Mouse (Mus musculus) kidney, postnatal 36 days (tissue): ENCODE measurements around the gene Fignl1.

Experiments
- DNase-seq, 2 experiments: peaks; one replicate each; pipeline ENCODE4 v3.0.0; 2021 to 2022; ENCODE audit warnings: mixed read lengths in 2 of 2

Gene Fignl1

GRCm38 (mm10) chr11:11808035-11808819 is 535 bp downstream of the Fignl1 start:
- no peak for DNase-seq

GRCm38 (mm10) chr11:11805951-11806350 is 2.8 kb downstream of the Fignl1 start:
- no peak for DNase-seq

- no peak for DNase-seq
These were observed 4.3 kb downstream of the Fignl1 start for GRCm38 (mm10) chr11:11804421-11804820.

- DNase-seq: no peak
These were observed 7.7 kb downstream of the Fignl1 start for GRCm38 (mm10) chr11:11801067-11801466.

- DNase-seq: no peak
These were observed 8.5 kb downstream of the Fignl1 start for GRCm38 (mm10) chr11:11800304-11800703.

- no peak for DNase-seq
These were observed 10.1 kb downstream of the Fignl1 start for GRCm38 (mm10) chr11:11798690-11799089.

- no peak for DNase-seq
These were observed 14.1 kb downstream of the Fignl1 start for GRCm38 (mm10) chr11:11794626-11795025.

- peak; percentile 75 to 88 for DNase-seq
These were observed 20.2 kb downstream of the Fignl1 start for GRCm38 (mm10) chr11:11788521-11788974.

GRCm38 (mm10) chr11:11785457-11785856 is 23.3 kb downstream of the Fignl1 start:
- DNase-seq: no peak

GRCm38 (mm10) chr11:11781728-11782127 is 27.0 kb downstream of the Fignl1 start:
- no peak for DNase-seq

- no peak for DNase-seq
These were observed 30.4 kb downstream of the Fignl1 start for GRCm38 (mm10) chr11:11778345-11778744.

GRCm38 (mm10) chr11:11777796-11778195 is 31.0 kb downstream of the Fignl1 start:
- no peak for DNase-seq

GRCm38 (mm10) chr11:11777246-11777645 is 31.5 kb downstream of the Fignl1 start:
- DNase-seq: no peak

GRCm38 (mm10) chr11:11776822-11777174 is 32.0 kb downstream of the Fignl1 start:
- no peak for DNase-seq

GRCm38 (mm10) chr11:11776071-11776821 is 32.5 kb downstream of the Fignl1 start:
- DNase-seq: no peak

- DNase-seq: no peak
These were observed 33.9 kb downstream of the Fignl1 start for GRCm38 (mm10) chr11:11774893-11775292.

- DNase-seq: no peak
These were observed 34.4 kb downstream of the Fignl1 start for GRCm38 (mm10) chr11:11774384-11774783.

- DNase-seq: no peak
These were observed 36.6 kb downstream of the Fignl1 start for GRCm38 (mm10) chr11:11772196-11772595.

GRCm38 (mm10) chr11:11770691-11771090 is 38.1 kb downstream of the Fignl1 start:
- DNase-seq: no peak

- no peak for DNase-seq
These were observed 39.5 kb downstream of the Fignl1 start for GRCm38 (mm10) chr11:11769281-11769680.

- no peak for DNase-seq
These were observed 40.7 kb downstream of the Fignl1 start for GRCm38 (mm10) chr11:11768057-11768456.

GRCm38 (mm10) chr11:11766736-11767135 is 42.0 kb downstream of the Fignl1 start:
- no peak for DNase-seq

- DNase-seq: no peak
These were observed 42.7 kb downstream of the Fignl1 start for GRCm38 (mm10) chr11:11766105-11766504.

- DNase-seq: no peak
These were observed 43.3 kb downstream of the Fignl1 start for GRCm38 (mm10) chr11:11765414-11765813.
